Mouse (Mus musculus): ENCODE data around the gene Cdkn1b. TPM values are rescaled to one million over a fixed set of nuclear protein-coding genes. Genes with fewer than 3 reads are reported as not detected.

The Cdkn1b gene
- polyA plus RNA-seq, 1 experiment from 2014 or later: 14.4 TPM

DNA sequence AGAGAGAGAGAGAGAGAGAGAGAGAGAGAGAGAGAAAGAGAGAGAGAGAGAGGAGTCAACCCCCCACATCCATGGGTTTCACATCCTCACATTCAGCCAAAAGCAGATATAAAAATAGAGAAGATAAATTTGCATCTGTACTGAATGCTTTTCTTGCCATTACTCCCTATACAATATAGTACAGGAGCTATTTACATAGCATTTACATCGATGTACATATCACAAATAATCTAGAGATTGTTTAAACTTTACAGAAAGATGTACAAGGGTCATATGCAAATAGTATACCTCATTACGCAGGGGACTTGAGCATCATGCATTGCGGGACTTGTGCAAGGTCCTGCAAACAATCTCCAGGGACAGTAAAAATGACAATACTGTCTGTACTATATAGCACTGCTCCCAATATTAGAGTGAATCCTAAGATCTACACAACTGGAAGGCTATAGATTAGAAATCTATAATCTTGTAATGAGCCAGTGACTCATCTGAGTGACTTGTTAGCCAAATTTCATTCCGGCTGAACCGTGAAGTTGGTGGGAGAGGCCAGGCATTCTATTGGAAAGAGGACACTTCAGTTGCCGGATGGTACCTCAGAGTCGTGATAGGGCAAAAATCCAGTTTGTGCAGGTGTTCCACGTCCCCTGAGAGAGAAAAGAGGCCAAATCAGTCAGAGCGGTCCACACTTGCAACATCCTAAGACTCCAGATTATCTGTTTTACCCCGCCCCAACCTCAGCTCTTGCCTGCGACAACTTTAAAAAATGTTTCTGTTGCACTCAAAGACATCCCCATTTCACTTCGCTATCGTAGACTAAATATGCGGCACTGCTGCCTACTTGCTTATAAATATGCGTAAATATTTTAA, 23.4 kb upstream of the Cdkn1b start:
- DNase-seq (ENCODE audit: low spot score): no peak
- no peak overlapping the region for H3K27ac ChIP-seq (replicated peaks)

DNA sequence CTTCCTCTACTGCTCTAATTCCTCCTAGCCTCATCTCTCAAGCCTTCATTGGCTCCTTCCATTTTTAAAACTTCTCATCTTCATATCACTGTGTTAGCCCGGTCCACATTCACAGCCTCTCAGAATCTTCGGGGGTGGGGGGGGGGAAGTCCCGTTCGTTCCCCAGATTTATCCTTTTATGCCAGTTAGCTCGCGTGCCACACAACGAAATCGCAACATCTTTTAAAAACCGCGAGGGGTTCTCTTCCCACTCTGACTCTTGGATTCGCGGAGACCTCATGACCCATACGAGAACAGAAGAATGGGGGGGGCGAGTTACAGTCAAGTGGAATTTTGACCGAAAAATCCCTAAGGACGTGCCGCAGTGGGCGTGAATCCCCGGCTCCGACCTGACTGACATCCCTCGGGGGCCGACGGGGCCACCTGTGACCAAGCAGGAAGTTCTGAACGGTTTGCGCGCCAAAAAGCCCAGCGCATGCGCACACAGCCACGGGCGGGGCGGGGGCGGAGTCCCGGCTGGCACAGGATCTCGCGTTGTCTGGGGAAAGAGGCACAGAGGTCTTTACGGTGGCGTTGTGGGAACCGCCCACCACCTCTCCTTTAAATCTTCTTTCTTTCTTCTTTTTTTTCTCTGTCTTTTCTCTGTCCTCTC, 22.6 kb upstream of the Cdkn1b start:
- DNase-seq (ENCODE audit: low spot score) (peak; percentile 98), ATAC-seq (ENCODE audit: low FRiP score, low TSS enrichment) (peak; percentile 90)
- Histone ChIP-seq H3K4me2 (replicated peaks; ENCODE audit: low read depth) (peak overlapping the region; percentile 62), H3K36me3 (ENCODE audit: control insufficient read depth, insufficient read depth, low read length) (no peaks in the 10 kb centered on the region), H3K9ac (ENCODE audit: low read length) (peak overlapping the region; percentile 75), H3K9me3 (ENCODE audit: control insufficient read depth, low read length) (no peaks in the 10 kb centered on the region), H3K27me3 (ENCODE audit: control insufficient read depth, insufficient read depth, low read length) (no peaks in the 10 kb centered on the region), H3K4me3 (ENCODE audit: low read depth, low read length) (peak overlapping the region; percentile 43), H3K4me1 (replicated peaks; ENCODE audit: control insufficient read depth, insufficient read depth) (no peaks in the 10 kb centered on the region), H3K27ac (replicated peaks) (peak overlapping the region; percentile 98)
- no peak for TF ChIP-seq CTCF (IDR thresholded peaks at IDR 0.05; ENCODE audit: low read depth)
- TF ChIP-seq EP300 (optimal IDR thresholded peaks at IDR 0.05): peak; percentile 90
- under 1% methylated on average over 38 of the region's 38 CpGs for WGBS

More for the DNA sequence above, 23.4 kb upstream of the Cdkn1b start:
- H3K4me3 ChIP-seq (ENCODE audit: low read depth, low read length): peak overlapping the region; percentile 43
- peak overlapping the region; percentile 62 for H3K4me2 ChIP-seq (replicated peaks; ENCODE audit: low read depth)
- no peak for ATAC-seq (ENCODE audit: low FRiP score, low TSS enrichment)
- no peaks in the 10 kb centered on the region for H3K27me3 ChIP-seq (ENCODE audit: control insufficient read depth, insufficient read depth, low read length)
- TF ChIP-seq EP300 (optimal IDR thresholded peaks at IDR 0.05) (no peak), CTCF (IDR thresholded peaks at IDR 0.05; ENCODE audit: low read depth) (no peak)
- no peaks in the 10 kb centered on the region for H3K4me1 ChIP-seq (replicated peaks; ENCODE audit: control insufficient read depth, insufficient read depth)
- WGBS: 29% methylated on average over 15 of the region's 15 CpGs
- no peaks in the 10 kb centered on the region for H3K9me3 ChIP-seq (ENCODE audit: control insufficient read depth, low read length)
- H3K36me3 ChIP-seq (ENCODE audit: control insufficient read depth, insufficient read depth, low read length): no peaks in the 10 kb centered on the region
- peak overlapping the region; percentile 75 for H3K9ac ChIP-seq (ENCODE audit: low read length)

DNA sequence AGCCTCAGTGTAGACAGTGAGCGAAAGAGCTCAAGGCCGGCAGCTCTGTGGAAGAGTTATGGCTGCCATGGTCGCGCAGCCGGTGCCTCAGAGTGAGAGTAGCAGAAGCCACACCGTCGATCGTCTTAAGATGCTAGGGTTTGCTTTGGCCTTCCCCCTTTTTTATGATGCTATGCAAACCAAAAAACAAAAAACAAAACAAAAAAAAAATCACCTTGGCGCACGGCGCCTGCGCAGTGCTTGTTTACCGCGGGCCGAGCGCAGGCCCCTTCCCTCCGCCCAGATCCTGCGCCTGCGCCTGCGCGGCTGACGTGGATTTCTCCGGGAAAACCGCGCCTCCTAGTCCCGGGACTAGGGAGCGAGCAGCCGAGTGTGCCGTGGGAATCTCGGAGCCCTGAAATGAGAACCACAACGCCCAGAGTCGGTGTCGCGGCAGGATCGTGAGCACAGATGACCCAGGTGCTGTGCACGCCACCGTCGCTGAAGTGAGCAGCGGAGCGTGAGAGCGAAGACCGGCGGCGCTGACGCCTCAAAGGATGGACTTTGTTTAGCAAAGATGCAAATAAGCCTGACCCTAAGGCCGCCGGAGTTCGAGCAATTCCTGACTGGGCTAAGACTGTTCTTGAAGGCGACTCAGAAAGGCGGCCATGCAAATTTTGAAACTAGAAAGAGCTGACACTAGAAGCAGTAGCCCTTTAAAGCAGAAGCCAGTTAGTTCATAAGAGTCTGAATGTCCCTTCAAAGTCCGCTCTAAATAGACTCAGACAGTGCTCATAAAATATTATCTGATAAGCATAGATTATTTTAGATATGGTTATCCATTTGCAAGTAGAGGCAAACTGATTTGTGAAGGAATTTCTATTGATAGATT, 21.9 kb upstream of the Cdkn1b start, which contains the start of gene Gpr19:
Gene Gpr19 (minus strand): TSS at position 484 of the 871 bp plus-strand sequence.
- no peaks in the 10 kb centered on the region for H3K4me1 ChIP-seq (replicated peaks; ENCODE audit: control insufficient read depth, insufficient read depth)
- TF ChIP-seq EP300 (optimal IDR thresholded peaks at IDR 0.05): no peak
- TF ChIP-seq CTCF (IDR thresholded peaks at IDR 0.05; ENCODE audit: low read depth): peak; percentile 59
- under 1% methylated on average over 51 of the region's 51 CpGs for WGBS

DNA sequence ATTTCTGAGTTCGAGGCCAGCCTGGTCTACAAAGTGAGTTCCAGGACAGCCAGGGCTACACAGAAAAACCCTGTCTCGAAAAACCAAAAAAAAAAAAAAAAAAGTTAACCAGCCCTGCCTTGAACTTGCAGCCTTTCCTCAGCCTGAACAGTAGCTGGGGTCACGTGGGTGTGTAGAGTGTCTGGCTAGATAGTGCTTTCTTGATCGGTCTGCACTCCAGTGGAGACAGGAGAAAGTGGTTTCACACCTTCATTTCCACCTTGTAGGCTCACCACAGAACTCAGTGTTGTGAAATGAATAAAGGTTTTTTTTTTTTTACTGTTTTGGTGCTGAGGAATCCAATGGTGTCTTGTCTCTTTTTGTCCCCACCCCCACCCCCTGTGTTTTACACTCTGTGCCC, 16.8 kb upstream of the Cdkn1b start:
- Histone ChIP-seq H3K4me2 (replicated peaks; ENCODE audit: low read depth) (no peak overlapping the region), H3K27me3 (ENCODE audit: control insufficient read depth, insufficient read depth, low read length) (no peaks in the 10 kb centered on the region), H3K4me1 (replicated peaks; ENCODE audit: control insufficient read depth, insufficient read depth) (no peaks in the 10 kb centered on the region), H3K9ac (ENCODE audit: low read length) (no peak overlapping the region), H3K9me3 (ENCODE audit: control insufficient read depth, low read length) (no peaks in the 10 kb centered on the region), H3K27ac (replicated peaks) (no peak overlapping the region), H3K36me3 (ENCODE audit: control insufficient read depth, insufficient read depth, low read length) (no peaks in the 10 kb centered on the region), H3K4me3 (ENCODE audit: low read depth, low read length) (no peak overlapping the region)
- WGBS: 87% methylated on average over 4 of the region's 4 CpGs
- ATAC-seq (ENCODE audit: low FRiP score, low TSS enrichment) (no peak), DNase-seq (ENCODE audit: low spot score) (no peak)
- TF ChIP-seq EP300 (optimal IDR thresholded peaks at IDR 0.05) (no peak), CTCF (IDR thresholded peaks at IDR 0.05; ENCODE audit: low read depth) (no peak)

More for the DNA sequence above, 21.9 kb upstream of the Cdkn1b start, which contains the start of gene Gpr19:
- no peaks in the 10 kb centered on the region for H3K9me3 ChIP-seq (ENCODE audit: control insufficient read depth, low read length)
- peak within 1 kb of the TSS; percentile 98 for H3K27ac ChIP-seq (replicated peaks)
- peak within 1 kb of the TSS; percentile 75 for H3K9ac ChIP-seq (ENCODE audit: low read length)
- H3K27me3 ChIP-seq (ENCODE audit: control insufficient read depth, insufficient read depth, low read length): no peaks in the 10 kb centered on the region
- peak within 1 kb of the TSS; percentile 43 for H3K4me3 ChIP-seq (ENCODE audit: low read depth, low read length)
- peak; percentile 93 for ATAC-seq (ENCODE audit: low FRiP score, low TSS enrichment)
- peak within 1 kb of the TSS; percentile 62 for H3K4me2 ChIP-seq (replicated peaks; ENCODE audit: low read depth)
- H3K36me3 ChIP-seq (ENCODE audit: control insufficient read depth, insufficient read depth, low read length): no peaks in the 10 kb centered on the region
- peak; percentile 95 for DNase-seq (ENCODE audit: low spot score)

Data from stomach, postnatal 0 days (tissue).